In the genomic region with DNA sequence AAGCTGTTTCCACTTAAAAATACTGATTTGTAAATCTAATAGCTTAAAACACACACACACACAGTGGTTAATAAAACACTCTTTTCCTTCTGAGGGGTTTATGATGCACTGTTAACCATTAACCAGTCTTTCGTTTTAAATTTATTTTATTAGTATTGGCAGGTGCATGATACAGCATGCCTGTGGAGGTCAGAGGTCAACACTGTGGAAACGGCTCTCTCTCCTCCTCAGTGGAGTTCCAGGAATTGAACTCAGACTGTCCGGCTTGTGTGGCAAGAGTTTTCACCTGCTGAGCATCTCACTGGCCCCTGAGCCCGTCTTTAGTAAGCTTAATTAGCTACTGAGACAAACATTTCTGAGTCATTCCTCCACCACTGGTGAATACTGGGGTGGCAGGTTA, we compare ENCODE assay signal across 23 mouse cellular contexts. TPM values are rescaled to one million over a fixed set of nuclear protein-coding genes. Genes with fewer than 3 reads are reported as not detected.
DNase-seq lines count a peak whose midpoint lies in the region; ATAC-seq and TF ChIP-seq lines count a peak whose summit lies in the region.
"Had no signal": no experiment of that assay in that cellular context is flagged by ENCODE, and none has a peak within 500 bp of the region (broad histone marks: within the 10 kb centered on the region; RNA-seq: fewer than 3 reads in every experiment).

No protein-coding gene starts in this region.

- DNase-seq in liver, adult 2 months (ENCODE audit: extremely low read depth, low read depth, low spot score): peak; percentile 86
- peak; percentile 55 for DNase-seq in kidney, postnatal 10 days
- DNase-seq in cerebellum, adult 9-11 months: no peak
- no peak for DNase-seq in heart, postnatal 10 days
- DNase-seq: adrenal gland, postnatal 36 days; cerebellum, adult 18-20 months; cerebellum, postnatal 25 days; gastrocnemius, postnatal 36 days; heart, postnatal 4 days; lung, adult 18-20 months; midbrain, embryonic 14.5 days; retina, postnatal 1 day; right cerebral cortex, postnatal 14 days; thymus, postnatal 14 days had no signal

- no peaks in the 10 kb centered on the region for H3K36me3 ChIP-seq in liver, adult 2 months (ENCODE audit: control insufficient read depth, insufficient read depth, low read length)
- no peaks in the 10 kb centered on the region for H3K36me3 ChIP-seq in liver, embryonic 12.5 days
- no peaks in the 10 kb centered on the region for H3K36me3 ChIP-seq in intestine, embryonic 16.5 days (ENCODE audit: control insufficient read depth, insufficient read depth, low read length)
- H3K36me3 ChIP-seq in small intestine, adult 2 months (ENCODE audit: control insufficient read depth, insufficient read depth, low read length): peaks cover 3% of the 10 kb centered on the region
- H3K36me3 ChIP-seq: hindbrain, embryonic 13.5 days had no signal

- ATAC-seq in liver, embryonic 12.5 days: no peak
- peak; percentile 78 for ATAC-seq in intestine, embryonic 16.5 days
- ATAC-seq: CD4-positive, CD25-positive, alpha-beta regulatory T cell, adult 4 months; forebrain, embryonic 14.5 days; lung, postnatal 0 days had no signal

- H3K27me3 ChIP-seq in liver, adult 2 months (ENCODE audit: control insufficient read depth, insufficient read depth, low read length): no peaks in the 10 kb centered on the region
- H3K27me3 ChIP-seq in liver, embryonic 12.5 days (replicated peaks): no peaks in the 10 kb centered on the region
- H3K27me3 ChIP-seq in intestine, embryonic 16.5 days (replicated peaks; ENCODE audit: control insufficient read depth, insufficient read depth, low read length): no peaks in the 10 kb centered on the region
- H3K27me3 ChIP-seq in small intestine, adult 2 months (ENCODE audit: control insufficient read depth, insufficient read depth, low read length): no peaks in the 10 kb centered on the region

- TF ChIP-seq CTCF in liver, adult 2 months (IDR thresholded peaks at IDR 0.05; ENCODE audit: low read depth, low read length): no peak
- no peak for TF ChIP-seq CTCF in small intestine, adult 2 months (IDR thresholded peaks at IDR 0.05; ENCODE audit: extremely low read depth, insufficient read length, insufficient replicate concordance, low read depth, low read length)

- TF ChIP-seq POLR2A in liver, adult 2 months (IDR thresholded peaks at IDR 0.05; ENCODE audit: extremely low read depth, insufficient read depth, low read length): no peak
- TF ChIP-seq POLR2A in small intestine, adult 2 months (IDR thresholded peaks at IDR 0.05; ENCODE audit: low read depth, low read length): no peak

- peaks cover 3% of the 10 kb centered on the region; the same call in 1 of the 2 replicates for H3K79me2 ChIP-seq in liver, adult 2 months (ENCODE audit: control insufficient read depth, insufficient read depth, low read length)

- no peaks in the 10 kb centered on the region for H3K9me3 ChIP-seq in liver, embryonic 12.5 days (replicated peaks)
- H3K9me3 ChIP-seq in intestine, embryonic 16.5 days (ENCODE audit: control insufficient read depth, low read length): no peaks in the 10 kb centered on the region
- H3K9me3 ChIP-seq: hindbrain, embryonic 13.5 days had no signal

- H3K4me2 ChIP-seq in liver, embryonic 12.5 days: no peak overlapping the region
- H3K4me2 ChIP-seq in intestine, embryonic 16.5 days (ENCODE audit: low read depth, low read length): no peak overlapping the region
- H3K4me2 ChIP-seq: heart, embryonic 11.5 days; hindbrain, embryonic 13.5 days; liver, embryonic 11.5 days had no signal

- H3K4me1 ChIP-seq in liver, adult 2 months (ENCODE audit: control insufficient read depth, insufficient read depth, low read length): peaks cover 7% of the 10 kb centered on the region
- H3K4me1 ChIP-seq in liver, embryonic 12.5 days: peaks cover 3% of the 10 kb centered on the region; the same call in 1 of the 2 replicates
- H3K4me1 ChIP-seq in intestine, embryonic 16.5 days (ENCODE audit: control insufficient read depth, insufficient read depth, low read length): peaks cover 7% of the 10 kb centered on the region; the same call in 1 of the 2 replicates
- H3K4me1 ChIP-seq in small intestine, adult 2 months (ENCODE audit: control insufficient read depth, insufficient read depth, insufficient read length, low read length): peaks cover 5% of the 10 kb centered on the region; the same call in 1 of the 2 replicates
- H3K4me1 ChIP-seq: hindbrain, embryonic 13.5 days had no signal

- no peak overlapping the region for H3K4me3 ChIP-seq in liver, adult 2 months (ENCODE audit: insufficient read depth, low read depth, low read length)
- H3K4me3 ChIP-seq in liver, embryonic 12.5 days: no peak overlapping the region
- H3K4me3 ChIP-seq in intestine, embryonic 16.5 days (ENCODE audit: low read length): no peak overlapping the region
- no peak overlapping the region for H3K4me3 ChIP-seq in small intestine, adult 2 months (ENCODE audit: low read depth, low read length)
- H3K4me3 ChIP-seq: hindbrain, embryonic 13.5 days had no signal

- WGBS in liver, adult 2 months: 26% methylated on average over 4 of the region's 4 CpGs
- WGBS in liver, embryonic 12.5 days (ENCODE audit: insufficient replicate concordance): 55% methylated on average over 4 of the region's 4 CpGs
- 33% methylated on average over 4 of the region's 4 CpGs for WGBS in intestine, embryonic 16.5 days
- 14% methylated on average over 4 of the region's 4 CpGs for WGBS in small intestine, adult 2 months

- no peak overlapping the region for H3K27ac ChIP-seq in liver, adult 2 months (replicated peaks; ENCODE audit: insufficient read depth, low read depth, low read length)
- H3K27ac ChIP-seq in liver, embryonic 12.5 days: no peak overlapping the region
- peak overlapping the region; percentile 62 for H3K27ac ChIP-seq in intestine, embryonic 16.5 days (ENCODE audit: low read length)
- peak overlapping the region; percentile 9; the same call in 1 of the 2 replicates for H3K27ac ChIP-seq in small intestine, adult 2 months (ENCODE audit: insufficient read depth, low read depth, low read length)
- H3K27ac ChIP-seq: hindbrain, embryonic 13.5 days had no signal

- H3K9ac ChIP-seq in liver, adult 2 months (ENCODE audit: low read depth, low read length): no peak overlapping the region
- no peak overlapping the region for H3K9ac ChIP-seq in liver, embryonic 12.5 days
- no peak overlapping the region for H3K9ac ChIP-seq in intestine, embryonic 16.5 days (ENCODE audit: low read depth, low read length)
- H3K9ac ChIP-seq: hindbrain, embryonic 13.5 days had no signal

- intact Hi-C loops in heart, postnatal 10 days (cut with DNase I): no loop called here

RNA-seq across cellular contexts. Expression of a gene that starts 31.0 kb away (rescaled TPM):
- 33.0 and 46.4 TPM in 2 replicates for total RNA-seq in liver, adult 2 months (2014; rRNA removed)
- polyA plus RNA-seq in liver, adult 2 months (2012; rRNA removed): 27.0 and 34.9 TPM in 2 replicates
- 7.2 and 7.3 TPM in 2 replicates for polyA plus RNA-seq in liver, embryonic 12.5 days (2016; fragmentation: Nextera tagmentation; extraction: Ambion mirVana)
- polyA plus RNA-seq in intestine, embryonic 16.5 days (2015; fragmentation: Nextera tagmentation; extraction: Ambion mirVana): 139 and 156 TPM in 2 replicates
- polyA plus RNA-seq in small intestine, adult 2 months (2012; rRNA removed): 124 and 167 TPM in 2 replicates
- 10 to 100 TPM in 1 of 2 experiments, 1 to 10 TPM in 1; 8.3 to 10.1 TPM for total RNA-seq in heart, postnatal 10 days (2021)

RNA-seq across cellular contexts. Expression of a gene that starts 56.5 kb away (rescaled TPM):
- total RNA-seq in liver, adult 2 months (2014; rRNA removed): 4.8 and 6.0 TPM in 2 replicates
- 2.1 and 2.5 TPM in 2 replicates for polyA plus RNA-seq in liver, adult 2 months (2012; rRNA removed)
- polyA plus RNA-seq in liver, embryonic 12.5 days (2016; fragmentation: Nextera tagmentation; extraction: Ambion mirVana): 2.4 and 2.6 TPM in 2 replicates
- polyA plus RNA-seq in intestine, embryonic 16.5 days (2015; fragmentation: Nextera tagmentation; extraction: Ambion mirVana): 7.2 and 7.5 TPM in 2 replicates
- polyA plus RNA-seq in small intestine, adult 2 months (2012; rRNA removed): 0.38 and 0.58 TPM in 2 replicates
- total RNA-seq in heart, postnatal 10 days (2021): 1 to 10 TPM; 4.5 to 5.1 TPM

Comparison
In these comparisons a context has a peak if more than half of its experiments do, and no peak if none do; other contexts are left out.
1. DNase-seq: peak in liver, adult 2 months (single experiment) and kidney, postnatal 10 days (single experiment); none in cerebellum, adult 9-11 months (single experiment) and heart, postnatal 10 days (0 of 2).
2. H3K27ac ChIP-seq: peak in intestine, embryonic 16.5 days (single experiment) and small intestine, adult 2 months (single experiment); none in liver, adult 2 months (single experiment) and liver, embryonic 12.5 days (single experiment).